Mouse (Mus musculus): ENCODE data around the gene Cfp. TPM values are rescaled to one million over a fixed set of nuclear protein-coding genes. Genes with fewer than 3 reads are reported as not detected.

Gene Cfp
- polyA plus RNA-seq (2012; rRNA removed): 28.2 and 30.7 TPM in 2 replicates

GRCm38 (mm10) chrX:20931364-20931763 lies at the start of gene Cfp:
TSS of gene Cfp (minus strand) at chrX:20931555.

GRCm38 (mm10) chrX:20961477-20962378 lies 30.4 kb upstream of the Cfp start, which contains the start of gene Uxt:
TSS of gene Uxt (minus strand) at chrX:20962017.

GRCm38 (mm10) chrX:20950191-20950880 lies 19.0 kb upstream of the Cfp start, which contains the start of gene Elk1:
TSS of gene Elk1 (minus strand) at chrX:20950608.

GRCm38 (mm10) chrX:20920844-20921364 lies 10.5 kb downstream of the Cfp start, which contains the start of gene Syn1:
TSS of gene Syn1 (minus strand) at chrX:20921004.

Other genes with a start within 250 kb of the Cfp start
- 231 and 241 TPM in 2 replicates for gene Cdk16, start 243.6 kb downstream of the Cfp start, polyA plus RNA-seq (2012; rRNA removed)
- 106 and 108 TPM in 2 replicates for gene Usp11, start 227.6 kb downstream of the Cfp start, polyA plus RNA-seq (2012; rRNA removed)
- gene Araf, start 133.7 kb downstream of the Cfp start, polyA plus RNA-seq (2012; rRNA removed): 233 and 244 TPM in 2 replicates
- gene Timp1, start 61.4 kb downstream of the Cfp start, polyA plus RNA-seq (2012; rRNA removed): 9.7 and 18.0 TPM in 2 replicates
- 39.7 and 42.0 TPM in 2 replicates for gene Syn1, start 10.6 kb downstream of the Cfp start, polyA plus RNA-seq (2012; rRNA removed)
- gene Elk1, start 19.1 kb upstream of the Cfp start, polyA plus RNA-seq (2012; rRNA removed): 31.3 and 33.5 TPM in 2 replicates
- gene Uxt, start 30.5 kb upstream of the Cfp start, polyA plus RNA-seq (2012; rRNA removed): 25.9 and 28.9 TPM in 2 replicates
- 8.7 and 10.7 TPM in 2 replicates for gene Zfp182, start 130.8 kb upstream of the Cfp start, polyA plus RNA-seq (2012; rRNA removed)
- gene Spaca5, start 136.9 kb upstream of the Cfp start, polyA plus RNA-seq (2012; rRNA removed): 0.10 TPM in 1 of 2 replicates, not detected in the other
- gene Zfp300, start 158.0 kb upstream of the Cfp start, polyA plus RNA-seq (2012; rRNA removed): 1.3 and 1.5 TPM in 2 replicates
- gene Ssxa1, start 184.3 kb upstream of the Cfp start, polyA plus RNA-seq (2012; rRNA removed): not detected in 2 replicates
- not detected in 2 replicates for gene Gm21876, start 244.1 kb upstream of the Cfp start, polyA plus RNA-seq (2012; rRNA removed)

Measured in central nervous system, embryonic 14 days (tissue).